Mouse (Mus musculus): ENCODE data around the gene Adcy3.

GRCm38 (mm10) chr12:4127346-4127745 lies 5.6 kb upstream of the Adcy3 start:
- TF ChIP-seq CTCF (IDR thresholded peaks at IDR 0.05; ENCODE audit: extremely low read depth, insufficient read depth, insufficient read length, insufficient replicate concordance): no peak
- TF ChIP-seq POLR2A (IDR thresholded peaks at IDR 0.05; ENCODE audit: low read depth, low read length): no peak
